Mouse (Mus musculus) G1E (cell line): Measurements from ENCODE around the gene Rfx4. TPM values are rescaled to one million over a fixed set of nuclear protein-coding genes. Genes with fewer than 3 reads are reported as not detected.

Experiments used
- ATAC-seq: 2 replicates; pipeline ENCODE4 v1.8.0; 2016; ENCODE audit warnings: mild to moderate bottlenecking; ENCODE audit not compliant: insufficient number of reproducible peaks, poor library complexity, low FRiP score, severe bottlenecking; ENCODE audit errors: extremely low read depth
- DNase-seq: peaks from one replicate; pipeline ENCODE4 v3.0.0; 2012; ENCODE audit warnings: low spot score
- H3K27me3 ChIP-seq: 2 replicates; pipeline ENCODE4 v1.6.1; 2012; ENCODE audit warnings: mild to moderate bottlenecking, low read length, inconsistent platforms; ENCODE audit not compliant: insufficient read depth
- H3K36me3 ChIP-seq: replicated peaks from 2 replicates; pipeline ENCODE3; 2012; ENCODE audit warnings: mild to moderate bottlenecking, inconsistent platforms
- H3K4me1 ChIP-seq: 2 replicates; pipeline ENCODE4 v1.6.1; 2012; ENCODE audit warnings: low read depth, low read length, inconsistent platforms, mixed read lengths; ENCODE audit not compliant: insufficient read depth
- H3K4me3 ChIP-seq: 2 replicates; pipeline ENCODE4 v1.5.1; 2012; ENCODE audit warnings: low read depth, mild to moderate bottlenecking, inconsistent platforms, low read length, moderate library complexity, mixed read lengths
- H3K9me3 ChIP-seq: replicated peaks from 2 replicates; pipeline ENCODE4 v1.6.1; 2012; ENCODE audit warnings: inconsistent platforms
- CTCF ChIP-seq: IDR thresholded peaks from 2 replicates; pipeline ENCODE4 v1.5.1; 2012; ENCODE audit warnings: low read depth, low read length, inconsistent platforms, mixed read lengths
- GATA1 ChIP-seq: IDR thresholded peaks from 2 replicates; pipeline ENCODE4 v1.6.1; 2012; ENCODE audit warnings: borderline replicate concordance, low read length, inconsistent platforms, mixed read lengths
- GATA2 ChIP-seq: IDR thresholded peaks from 2 replicates; pipeline ENCODE4 v1.6.1; 2012; ENCODE audit warnings: low read depth, low read length, inconsistent platforms, borderline replicate concordance
- POLR2AphosphoS5 ChIP-seq: IDR thresholded peaks from 2 replicates; pipeline ENCODE4 v1.6.1; 2012; ENCODE audit warnings: low read depth, low read length, inconsistent platforms; ENCODE audit not compliant: insufficient replicate concordance
- TAL1 ChIP-seq: conservative IDR thresholded peaks from 2 replicates; pipeline ENCODE4 v1.6.1; 2012; ENCODE audit warnings: low read depth, low read length, inconsistent platforms, mixed read lengths
- polyA plus RNA-seq: library from polyadenylated mRNA; stranded (reverse); fragments of >175 nt; gene quantifications from 2 replicates; pipeline ENCODE4 v1.2.3, GENCODE M21; 2012
- total RNA-seq, 2 experiments: library from RNA; stranded (forward) in 1 of 2; stranded (reverse) in 1 of 2; fragments of 200-1000 nt in 1 of 2; fragments of >200 nt in 1 of 2; fragmentation: Nextera tagmentation in 1 of 2; gene quantifications; 2 replicates each; pipeline ENCODE4 v1.2.3; 2014 to 2017

Rfx4 gene
- total and polyA plus RNA-seq, 3 experiments = not detected

DNA sequence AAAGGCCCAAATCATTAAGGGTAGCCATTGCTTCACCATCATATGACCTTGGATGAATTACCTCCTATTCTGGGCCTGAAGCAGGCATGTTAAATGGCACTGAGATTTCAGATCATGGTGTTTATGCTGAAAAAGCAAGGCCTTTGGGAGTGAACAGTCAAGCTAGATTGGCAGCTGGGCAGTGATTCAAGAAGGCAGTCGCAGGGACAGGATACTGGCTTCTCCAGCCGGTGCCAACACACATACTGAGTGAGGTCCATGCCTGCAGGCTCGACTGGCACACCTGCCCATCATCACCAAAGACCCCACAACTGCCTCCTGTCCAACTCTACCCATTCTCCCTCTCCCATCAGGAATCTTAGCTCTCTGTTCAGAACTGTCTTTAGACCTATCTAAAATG lies 152.6 kb downstream of the Rfx4 start:
- TF ChIP-seq GATA2 = no peak
- no peaks in the 10 kb centered on the region for H3K9me3 ChIP-seq
- DNase-seq (no peak), ATAC-seq (no peak)
- peaks cover 55% of the 10 kb centered on the region for H3K27me3 ChIP-seq
- peaks cover 3% of the 10 kb centered on the region; the same call in 1 of the 2 replicates for H3K4me1 ChIP-seq
- H3K36me3 ChIP-seq = no peaks in the 10 kb centered on the region
- H3K4me3 ChIP-seq = no peak overlapping the region

DNA sequence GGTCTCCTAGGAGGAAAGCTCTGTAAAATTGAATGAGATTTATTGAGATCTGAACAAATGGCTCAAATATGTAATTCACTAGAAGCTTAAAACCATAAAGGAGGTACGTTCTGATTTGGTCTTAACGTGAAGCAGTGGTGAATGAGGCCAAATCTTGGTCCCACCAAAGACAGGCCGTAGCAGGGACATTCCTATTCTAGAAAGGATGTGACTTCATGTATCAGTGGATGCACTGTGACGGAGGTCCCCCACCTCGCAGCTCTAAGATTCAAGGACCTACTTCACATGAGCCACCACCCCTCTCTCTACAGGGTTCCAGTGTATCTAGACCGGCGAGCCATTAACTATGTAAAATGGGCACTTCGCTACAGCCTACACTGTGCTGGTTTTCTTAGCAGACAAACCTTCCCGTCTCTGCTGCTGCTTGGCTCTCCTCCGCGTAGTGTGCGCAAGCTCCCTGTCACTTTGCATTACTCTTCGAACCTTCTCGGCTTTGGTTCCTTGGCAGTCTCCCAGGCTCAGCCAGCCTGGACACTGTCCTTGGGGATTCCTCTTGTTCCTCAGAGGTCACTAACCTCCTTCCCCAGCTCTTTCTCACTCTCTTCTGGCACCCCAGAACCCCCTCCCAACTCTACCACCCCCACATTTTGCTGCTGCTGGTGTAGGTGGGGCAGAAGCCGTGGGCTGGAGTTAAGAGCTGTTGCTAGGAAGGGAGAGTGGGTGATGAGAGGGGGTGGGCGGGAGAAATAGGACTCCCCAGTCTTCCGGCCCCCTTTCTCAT lies 153.3 kb downstream of the Rfx4 start:
- Histone ChIP-seq H3K4me3 (no peak overlapping the region), H3K4me1 (no peaks in the 10 kb centered on the region), H3K36me3 (no peaks in the 10 kb centered on the region), H3K9me3 (no peaks in the 10 kb centered on the region), H3K27me3 (peaks cover 48% of the 10 kb centered on the region)
- ATAC-seq = no peak
- TF ChIP-seq TAL1 = no peak
- no peak for TF ChIP-seq GATA2
- TF ChIP-seq CTCF = no peak
- TF ChIP-seq GATA1 = no peak
- no peak for DNase-seq

DNA sequence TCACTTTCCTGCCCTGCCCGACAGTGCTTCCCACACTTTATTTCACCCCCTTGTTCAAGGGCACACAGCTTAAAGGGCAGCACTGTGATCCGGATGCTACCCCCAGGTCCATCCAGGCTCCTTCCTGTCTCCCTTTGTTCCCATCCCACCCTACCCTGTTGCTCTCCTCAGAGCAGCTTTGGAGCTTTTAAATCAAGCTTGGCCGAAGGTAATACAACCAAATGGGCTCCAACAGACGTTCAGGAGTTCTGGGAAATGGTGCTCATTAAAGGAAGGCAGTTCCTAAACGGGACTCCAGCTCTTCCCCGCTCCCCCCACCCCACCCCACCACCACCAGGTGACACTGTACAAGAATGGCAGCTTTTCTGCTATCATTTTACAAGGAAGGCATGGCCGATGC lies 154.3 kb downstream of the Rfx4 start:
- TF ChIP-seq TAL1 (no peak), POLR2AphosphoS5 (no peak), GATA2 (no peak), GATA1 (no peak), CTCF (no peak)
- no peak overlapping the region for H3K4me3 ChIP-seq
- no peaks in the 10 kb centered on the region for H3K9me3 ChIP-seq
- no peak for DNase-seq
- no peaks in the 10 kb centered on the region for H3K4me1 ChIP-seq
- H3K36me3 ChIP-seq = no peaks in the 10 kb centered on the region
- H3K27me3 ChIP-seq = peaks cover 42% of the 10 kb centered on the region
- ATAC-seq = no peak

DNA sequence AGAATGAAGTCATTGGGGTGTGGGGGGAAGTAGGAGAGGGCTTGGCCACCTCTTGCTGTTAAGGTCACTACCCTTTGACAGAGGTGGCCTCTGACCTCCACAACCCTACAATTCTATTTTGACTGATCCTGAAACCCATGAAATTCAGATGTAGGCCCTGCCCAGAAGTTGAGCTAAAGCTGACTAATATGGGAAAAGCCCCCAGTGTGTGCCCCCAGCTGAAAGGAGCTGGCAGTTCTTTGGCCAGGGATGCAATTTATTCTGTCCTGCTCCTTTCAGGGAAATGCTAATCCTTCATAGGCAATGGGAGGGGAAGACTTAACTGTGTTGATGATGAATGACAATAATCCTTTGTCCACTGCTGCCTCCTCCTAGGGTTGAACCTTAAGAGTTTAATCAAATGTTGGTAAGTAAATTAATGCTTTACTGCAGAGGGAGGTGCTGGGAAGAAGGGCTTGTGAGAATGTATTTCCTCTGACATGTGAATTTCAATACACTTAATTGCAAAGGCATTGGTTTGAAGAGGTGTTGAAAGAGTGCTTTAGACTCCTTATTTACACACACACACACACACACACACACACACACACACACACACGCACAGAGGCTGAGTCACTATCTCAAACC lies 155.0 kb downstream of the Rfx4 start:
- H3K4me1 ChIP-seq = peaks cover 3% of the 10 kb centered on the region; the same call in 1 of the 2 replicates
- no peak for TF ChIP-seq CTCF
- no peak for TF ChIP-seq POLR2AphosphoS5
- TF ChIP-seq GATA2 = no peak
- no peak for TF ChIP-seq GATA1
- no peak for TF ChIP-seq TAL1
- no peaks in the 10 kb centered on the region for H3K36me3 ChIP-seq
- H3K4me3 ChIP-seq = no peak overlapping the region
- H3K9me3 ChIP-seq = no peaks in the 10 kb centered on the region
- DNase-seq (no peak), ATAC-seq (no peak)
- peaks cover 36% of the 10 kb centered on the region for H3K27me3 ChIP-seq

DNA sequence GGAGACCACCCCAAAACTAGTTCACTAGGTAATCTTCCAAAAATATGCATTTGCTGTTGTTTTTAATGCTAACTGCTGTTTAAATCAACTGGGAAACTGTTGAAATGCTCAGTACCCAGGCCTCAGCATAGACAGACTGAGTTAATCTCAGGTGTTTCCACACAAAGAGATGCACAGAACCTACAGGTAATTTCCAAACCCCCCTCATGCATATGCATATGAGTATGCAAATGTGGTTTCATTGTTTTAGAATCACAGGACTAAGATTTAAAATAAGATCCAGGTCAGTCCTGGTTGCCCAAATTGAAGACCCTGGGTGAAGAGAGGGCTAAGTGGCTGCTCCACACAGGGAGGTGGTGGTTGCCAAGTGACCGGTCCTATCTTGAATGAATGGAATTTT lies 157.3 kb downstream of the Rfx4 start:
- Histone ChIP-seq H3K36me3 (no peaks in the 10 kb centered on the region), H3K4me1 (peaks cover 8% of the 10 kb centered on the region), H3K27me3 (peaks cover 23% of the 10 kb centered on the region), H3K9me3 (no peaks in the 10 kb centered on the region), H3K4me3 (no peak overlapping the region)
- ATAC-seq (no peak), DNase-seq (no peak)
- TF ChIP-seq GATA1 = no peak
- no peak for TF ChIP-seq GATA2
- TF ChIP-seq POLR2AphosphoS5 = no peak
- no peak for TF ChIP-seq TAL1
- TF ChIP-seq CTCF = no peak

DNA sequence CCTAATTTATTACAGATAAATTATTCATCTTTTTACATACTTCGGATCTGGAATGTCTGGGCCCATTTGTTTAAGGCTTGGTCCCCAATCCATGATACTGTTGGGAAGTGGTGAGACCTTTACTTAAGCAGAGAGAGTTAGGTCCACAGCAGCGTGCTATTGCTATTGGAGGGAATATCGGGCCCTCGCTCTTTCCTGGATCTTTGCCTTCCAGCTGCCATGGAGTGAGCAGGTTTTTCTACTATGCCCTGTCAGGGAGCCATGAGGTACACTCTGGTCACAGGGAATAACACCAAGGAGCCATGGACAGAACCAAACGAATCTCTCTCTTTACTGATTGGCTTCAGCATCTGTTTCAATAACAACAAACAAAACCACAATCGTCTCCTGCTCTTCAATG lies 159.6 kb downstream of the Rfx4 start:
- no peak overlapping the region for H3K4me3 ChIP-seq
- H3K27me3 ChIP-seq = peaks cover 10% of the 10 kb centered on the region; the same call in 1 of the 2 replicates
- no peak for DNase-seq
- H3K9me3 ChIP-seq = no peaks in the 10 kb centered on the region
- TF ChIP-seq TAL1 (no peak), GATA2 (no peak), GATA1 (no peak), POLR2AphosphoS5 (no peak), CTCF (no peak)
- peaks cover 18% of the 10 kb centered on the region for H3K4me1 ChIP-seq
- ATAC-seq = no peak
- H3K36me3 ChIP-seq = peaks cover 8% of the 10 kb centered on the region
